Mouse (Mus musculus): Measurements from ENCODE around the gene Pramel4. TPM values are rescaled to one million over a fixed set of nuclear protein-coding genes. Genes with fewer than 3 reads are reported as not detected.

Gene Pramel4
- not detected in 2 replicates for polyA plus RNA-seq (2015; fragmentation: Nextera tagmentation; extraction: Ambion mirVana)

DNA sequence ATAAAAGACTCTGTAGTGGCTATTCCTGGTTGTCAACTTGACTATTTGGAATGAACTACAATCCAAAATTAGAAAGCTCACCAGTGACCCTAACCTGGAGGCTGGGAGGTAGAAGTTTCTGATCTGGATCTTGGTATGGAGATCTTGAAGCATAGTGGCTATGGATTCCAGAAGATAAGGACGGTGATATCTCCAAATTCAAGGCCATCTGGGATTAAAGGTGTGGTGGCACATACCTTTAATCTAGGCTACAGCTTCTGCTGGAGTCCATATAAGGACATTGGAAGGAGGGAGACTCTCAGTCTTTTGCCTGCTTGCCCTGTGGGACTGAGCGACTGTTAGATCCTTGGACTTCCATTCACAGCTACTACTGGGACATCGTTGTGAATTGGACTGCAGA lies at the start of gene Pramel4:
Gene Pramel4 (plus strand): TSS at position 301 of the 400 bp plus-strand sequence.

DNA sequence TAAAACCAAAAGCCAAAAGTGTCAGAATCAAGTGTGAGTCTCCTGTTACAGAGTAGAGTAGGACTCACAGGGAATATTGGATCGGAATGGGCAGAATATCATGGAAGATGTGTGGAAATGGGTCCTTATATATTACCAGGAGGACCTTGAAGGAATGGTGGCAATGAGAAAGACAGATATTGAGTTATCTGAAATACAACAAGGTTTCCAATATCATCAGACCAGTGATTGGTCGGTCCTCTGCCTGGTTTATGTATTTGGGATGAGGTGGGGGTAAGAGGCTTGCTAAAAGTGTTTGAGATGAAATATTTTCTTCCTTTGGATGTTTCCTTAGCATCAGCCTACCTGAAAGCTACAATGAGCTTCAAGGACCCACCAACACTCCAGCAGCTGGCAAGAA lies 47.2 kb downstream of the Pramel4 start, which contains the start of gene Gm13102:
Gene Gm13102 (plus strand): TSS at position 301 of the 400 bp plus-strand sequence.

Other genes starting within 250 kb of the Pramel4 start
- not detected in 2 replicates for gene Gm13084, start 243.0 kb upstream of the Pramel4 start, polyA plus RNA-seq (2015; fragmentation: Nextera tagmentation; extraction: Ambion mirVana)
- not detected in 2 replicates for gene Gm13103, start 212.6 kb upstream of the Pramel4 start, polyA plus RNA-seq (2015; fragmentation: Nextera tagmentation; extraction: Ambion mirVana)
- not detected in 2 replicates for gene Pramef6, start 158.7 kb upstream of the Pramel4 start, polyA plus RNA-seq (2015; fragmentation: Nextera tagmentation; extraction: Ambion mirVana)
- not detected in 2 replicates for gene Pramef25, start 108.1 kb upstream of the Pramel4 start, polyA plus RNA-seq (2015; fragmentation: Nextera tagmentation; extraction: Ambion mirVana)
- not detected in 2 replicates for gene Gm13101, start 92.2 kb upstream of the Pramel4 start, polyA plus RNA-seq (2015; fragmentation: Nextera tagmentation; extraction: Ambion mirVana)
- gene Pramef17, start 64.8 kb upstream of the Pramel4 start, polyA plus RNA-seq (2015; fragmentation: Nextera tagmentation; extraction: Ambion mirVana), result not detected in 2 replicates
- gene Gm13102, start 47.3 kb downstream of the Pramel4 start, polyA plus RNA-seq (2015; fragmentation: Nextera tagmentation; extraction: Ambion mirVana), result not detected in 2 replicates
- gene Oog3, start 103.5 kb downstream of the Pramel4 start, polyA plus RNA-seq (2015; fragmentation: Nextera tagmentation; extraction: Ambion mirVana), result not detected in 2 replicates
- not detected in 2 replicates for gene Oog2, start 131.6 kb downstream of the Pramel4 start, polyA plus RNA-seq (2015; fragmentation: Nextera tagmentation; extraction: Ambion mirVana)
- not detected in 2 replicates for gene C87977, start 154.2 kb downstream of the Pramel4 start, polyA plus RNA-seq (2015; fragmentation: Nextera tagmentation; extraction: Ambion mirVana)
- not detected in 2 replicates for gene Pramel5, start 221.4 kb downstream of the Pramel4 start, polyA plus RNA-seq (2015; fragmentation: Nextera tagmentation; extraction: Ambion mirVana)

Measured in adrenal gland, postnatal 0 days (tissue).